Mouse (Mus musculus) C2C12 (cell line): Measurements from ENCODE around the gene Tgfbr3. TPM values are rescaled to one million over a fixed set of nuclear protein-coding genes. Genes with fewer than 3 reads are reported as not detected.

ENCODE experiments used
- H3K27me3 ChIP-seq: one replicate; pipeline ENCODE4 v1.6.1; 2011; ENCODE audit not compliant: control insufficient read depth, insufficient read depth, insufficient read length
- H3K36me3 ChIP-seq: one replicate; pipeline ENCODE4 v1.6.1; 2011; ENCODE audit not compliant: control insufficient read depth, insufficient read depth
- H3K4me3 ChIP-seq: one replicate; pipeline ENCODE4 v1.5.1; 2011; ENCODE audit warnings: mild to moderate bottlenecking, control low read depth; ENCODE audit not compliant: poor library complexity, insufficient read depth, severe bottlenecking
- H3K79me2 ChIP-seq: one replicate; pipeline ENCODE4 v1.6.1; 2011; ENCODE audit not compliant: control insufficient read depth, insufficient read depth
- H3K79me3 ChIP-seq: one replicate; pipeline ENCODE4 v1.6.1; 2011; ENCODE audit warnings: low read depth, control low read depth
- H3ac ChIP-seq: one replicate; pipeline ENCODE3; 2011; ENCODE audit warnings: low read depth; ENCODE audit not compliant: control insufficient read depth, insufficient read length
- CEBPB ChIP-seq: IDR thresholded peaks from one replicate; pipeline ENCODE4 v1.6.1; 2011; ENCODE audit warnings: low read depth, mild to moderate bottlenecking, control low read depth, moderate library complexity
- CTCF ChIP-seq: IDR thresholded peaks from one replicate; pipeline ENCODE4 v1.5.1; 2011; ENCODE audit not compliant: control insufficient read depth, insufficient read depth, insufficient read length
- FOSL1 ChIP-seq: IDR thresholded peaks from one replicate; pipeline ENCODE4 v1.8.0; 2011; ENCODE audit warnings: mild to moderate bottlenecking, low read length; ENCODE audit not compliant: poor library complexity, insufficient read depth, severe bottlenecking
- MAX ChIP-seq: IDR thresholded peaks from one replicate; pipeline ENCODE4 v1.6.1; 2011; ENCODE audit warnings: mild to moderate bottlenecking, control low read depth
- MYOD1 ChIP-seq: IDR thresholded peaks from one replicate; pipeline ENCODE4 v1.6.1; 2011; ENCODE audit warnings: low read depth; ENCODE audit not compliant: control insufficient read depth, insufficient read length
- MYOG ChIP-seq: IDR thresholded peaks from one replicate; pipeline ENCODE4 v1.6.1; 2011; ENCODE audit not compliant: control insufficient read depth, insufficient read length; ENCODE audit errors: extremely low read depth
- USF1 ChIP-seq: IDR thresholded peaks from one replicate; pipeline ENCODE4 v1.6.1; 2011; ENCODE audit warnings: low read depth, mild to moderate bottlenecking, control low read depth, moderate library complexity
- polyA plus RNA-seq: library from polyadenylated mRNA; unstranded; fragments of >200 nt; fragmentation: generic; extraction: Trizol; gene quantifications from one replicate; pipeline ENCODE4 v1.2.1, GENCODE M21; 2012; ENCODE audit warnings: missing spikeins

Tgfbr3 gene
- polyA plus RNA-seq, 1 experiment, result 0.20 TPM

DNA sequence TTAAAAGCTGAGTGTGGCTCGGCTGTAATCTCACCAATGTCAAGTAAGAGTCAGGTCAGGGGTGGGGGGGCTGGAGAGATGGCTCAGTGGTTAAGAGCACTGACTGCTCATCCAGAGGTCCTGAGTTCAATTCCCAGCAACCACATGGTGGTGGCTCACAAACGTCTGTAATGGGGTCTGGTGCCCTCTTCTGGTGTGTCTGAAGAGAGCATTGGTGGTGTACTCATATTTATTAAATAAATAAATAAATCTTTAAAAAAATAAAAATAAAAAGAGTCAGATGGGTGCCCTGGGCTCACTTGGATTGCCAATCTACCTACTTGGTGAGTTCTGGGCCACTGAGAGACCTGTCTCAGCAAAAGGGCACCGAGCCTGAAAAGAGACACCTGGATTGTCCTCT lies 25.6 kb downstream of the Tgfbr3 start:
- TF ChIP-seq FOSL1 (no peak), USF1 (no peak), MYOD1 (no peak), CTCF (no peak), MYOG (no peak)
- Histone ChIP-seq H3K79me3 (no peaks in the 10 kb centered on the region), H3K27me3 (no peaks in the 10 kb centered on the region), H3K79me2 (no peaks in the 10 kb centered on the region), H3K36me3 (no peaks in the 10 kb centered on the region), H3ac (no peak overlapping the region), H3K4me3 (no peak overlapping the region)

- no peaks in the 10 kb centered on the region for H3K36me3 ChIP-seq
- no peak for TF ChIP-seq MAX
- TF ChIP-seq CEBPB, result no peak
- no peak for TF ChIP-seq MYOD1
- TF ChIP-seq MYOG, result no peak
- TF ChIP-seq USF1, result no peak
- no peak overlapping the region for H3ac ChIP-seq
- H3K27me3 ChIP-seq, result no peaks in the 10 kb centered on the region
- H3K79me3 ChIP-seq, result no peaks in the 10 kb centered on the region
- H3K4me3 ChIP-seq, result no peak overlapping the region
- H3K79me2 ChIP-seq, result no peaks in the 10 kb centered on the region
Measured at GRCm38 (mm10) chr5:107261930-107262329, 27.5 kb downstream of the Tgfbr3 start.

DNA sequence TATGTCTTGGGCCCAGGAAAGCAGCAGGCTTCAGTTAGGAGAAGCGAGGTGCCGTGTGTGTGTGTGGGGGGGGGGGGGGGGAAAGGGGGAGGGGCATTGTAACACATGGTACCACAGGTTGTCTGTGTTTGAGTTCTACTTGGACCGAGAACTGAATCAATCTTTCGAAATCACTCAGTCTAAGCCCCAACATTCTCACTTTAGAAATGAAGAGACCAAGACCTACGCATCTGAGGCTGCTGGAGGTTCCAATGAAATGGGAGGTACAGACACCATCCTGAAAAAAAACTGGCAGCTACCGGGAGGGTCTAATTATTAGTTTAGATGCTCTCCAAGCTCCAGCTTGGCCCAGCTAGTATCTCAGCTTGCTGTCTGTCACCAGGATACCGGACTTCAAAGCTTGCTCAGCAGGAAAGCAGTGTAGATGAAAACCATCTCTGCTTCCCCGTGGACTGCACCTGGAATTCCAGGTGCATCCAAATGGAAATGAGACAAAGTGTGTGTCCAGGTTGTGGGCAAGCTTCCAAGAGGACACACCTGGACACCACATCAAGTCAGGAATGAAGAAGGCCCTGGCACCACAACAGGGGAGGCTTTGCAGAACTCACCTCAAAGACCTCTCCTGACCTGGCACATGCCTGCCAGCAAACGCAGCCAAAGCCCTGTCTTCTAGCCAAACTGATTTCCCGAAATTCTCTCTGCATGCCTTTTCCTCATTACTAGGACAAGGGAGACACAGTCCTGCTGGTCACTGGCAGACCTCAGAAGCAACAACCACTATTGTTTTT lies 28.5 kb downstream of the Tgfbr3 start:
- Histone ChIP-seq H3K79me3 (no peaks in the 10 kb centered on the region), H3K27me3 (no peaks in the 10 kb centered on the region), H3K36me3 (no peaks in the 10 kb centered on the region), H3K79me2 (no peaks in the 10 kb centered on the region), H3ac (no peak overlapping the region), H3K4me3 (no peak overlapping the region)
- TF ChIP-seq MYOD1 (no peak), MAX (no peak), USF1 (no peak), FOSL1 (no peak), CTCF (no peak), CEBPB (no peak), MYOG (no peak)

- no peak for TF ChIP-seq MAX
- no peak for TF ChIP-seq MYOG
- no peak for TF ChIP-seq CTCF
- no peak for TF ChIP-seq USF1
- Histone ChIP-seq H3K36me3 (no peaks in the 10 kb centered on the region), H3K79me2 (no peaks in the 10 kb centered on the region), H3K4me3 (no peak overlapping the region), H3K79me3 (no peaks in the 10 kb centered on the region), H3K27me3 (no peaks in the 10 kb centered on the region), H3ac (no peak overlapping the region)
Measured at GRCm38 (mm10) chr5:107259487-107260040, 29.9 kb downstream of the Tgfbr3 start.

DNA sequence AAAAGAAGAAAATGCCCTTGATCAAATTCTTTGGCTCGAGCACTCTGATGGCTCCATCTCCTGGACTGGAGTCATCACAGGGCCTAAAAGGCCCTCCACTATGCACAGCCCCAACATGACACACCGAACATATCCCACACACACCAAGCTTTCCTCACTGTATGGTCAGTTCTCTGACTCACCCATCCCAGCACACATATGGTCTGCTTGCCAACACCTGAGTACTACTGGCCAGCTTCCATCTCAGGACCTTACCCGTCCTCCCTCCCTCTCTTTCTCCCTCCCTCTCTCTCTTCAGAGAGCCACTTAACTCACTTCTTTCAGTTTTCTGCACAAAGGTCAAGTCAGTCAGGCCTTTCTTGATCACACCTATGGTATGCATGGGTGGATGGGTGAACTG lies 36.0 kb downstream of the Tgfbr3 start:
- Histone ChIP-seq H3K36me3 (no peaks in the 10 kb centered on the region), H3ac (no peak overlapping the region), H3K79me2 (no peaks in the 10 kb centered on the region), H3K4me3 (no peak overlapping the region), H3K79me3 (no peaks in the 10 kb centered on the region), H3K27me3 (no peaks in the 10 kb centered on the region)
- TF ChIP-seq CEBPB, result no peak
- TF ChIP-seq FOSL1, result no peak
- no peak for TF ChIP-seq USF1
- TF ChIP-seq MYOG, result no peak
- no peak for TF ChIP-seq CTCF
- TF ChIP-seq MAX, result no peak
- TF ChIP-seq MYOD1, result no peak

GRCm38 (mm10) chr5:107252435-107252834 lies 37.0 kb downstream of the Tgfbr3 start:
- Histone ChIP-seq H3ac (no peak overlapping the region), H3K27me3 (no peaks in the 10 kb centered on the region), H3K79me2 (no peaks in the 10 kb centered on the region), H3K79me3 (no peaks in the 10 kb centered on the region), H3K4me3 (no peak overlapping the region), H3K36me3 (no peaks in the 10 kb centered on the region)
- TF ChIP-seq FOSL1, result no peak
- TF ChIP-seq CEBPB, result no peak
- TF ChIP-seq CTCF, result no peak
- no peak for TF ChIP-seq MAX
- no peak for TF ChIP-seq MYOD1
